Mouse (Mus musculus) thymus, postnatal 4 days (tissue): ENCODE measurements at regions not wholly inside any gene's neighbourhood (a gene's known extent, or its start where the extent isn't known, plus 50 kb on each side); places are given as distances from the start of the nearest gene placed in this dataset.

Source experiments
- DNase-seq: peaks from one replicate; pipeline ENCODE4 v3.0.0; 2021

- no peak for DNase-seq
Measured at GRCm38 (mm10) chr2:171670945-171671547, 372.2 kb downstream of the Cbln4 start.

GRCm38 (mm10) chr2:171668791-171669645, 374.2 kb downstream of the Cbln4 start:
- no peak for DNase-seq

GRCm38 (mm10) chr2:171662571-171662970, 380.7 kb downstream of the Cbln4 start:
- DNase-seq = no peak

GRCm38 (mm10) chr2:171661896-171662511, 381.3 kb downstream of the Cbln4 start:
- DNase-seq = no peak

GRCm38 (mm10) chr2:171657125-171657524, 386.1 kb downstream of the Cbln4 start:
- no peak for DNase-seq

GRCm38 (mm10) chr2:171641730-171642129, 401.5 kb downstream of the Cbln4 start:
- DNase-seq = no peak

GRCm38 (mm10) chr2:171640478-171640877, 402.8 kb downstream of the Cbln4 start:
- DNase-seq = no peak

- no peak for DNase-seq
Measured at GRCm38 (mm10) chr2:171638931-171639330, 404.3 kb downstream of the Cbln4 start.

- no peak for DNase-seq
Measured at GRCm38 (mm10) chr2:171636837-171637236, 406.4 kb downstream of the Cbln4 start.

GRCm38 (mm10) chr2:171633355-171634097, 409.7 kb downstream of the Cbln4 start:
- DNase-seq = no peak

- DNase-seq = no peak
Measured at GRCm38 (mm10) chr2:171630101-171630715, 413.1 kb downstream of the Cbln4 start.

GRCm38 (mm10) chr2:171628182-171628850, 414.9 kb downstream of the Cbln4 start:
- no peak for DNase-seq

GRCm38 (mm10) chr2:171620668-171621067, 422.6 kb downstream of the Cbln4 start:
- no peak for DNase-seq

GRCm38 (mm10) chr2:171620253-171620652, 423.0 kb downstream of the Cbln4 start:
- DNase-seq = no peak

- no peak for DNase-seq
Measured at GRCm38 (mm10) chr2:171618771-171619170, 424.5 kb downstream of the Cbln4 start.

- DNase-seq = no peak
Measured at GRCm38 (mm10) chr2:171618333-171618732, 424.9 kb downstream of the Cbln4 start.

GRCm38 (mm10) chr2:171615462-171615861, 427.8 kb downstream of the Cbln4 start:
- DNase-seq = no peak

- DNase-seq = no peak
Measured at GRCm38 (mm10) chr2:171605064-171605463, 438.2 kb downstream of the Cbln4 start.

GRCm38 (mm10) chr2:171595240-171595639, 448.0 kb downstream of the Cbln4 start:
- no peak for DNase-seq

- DNase-seq = no peak
Measured at GRCm38 (mm10) chr2:171593884-171594283, 449.4 kb downstream of the Cbln4 start.

GRCm38 (mm10) chr2:171592315-171592714, 451.0 kb downstream of the Cbln4 start:
- no peak for DNase-seq

- no peak for DNase-seq
Measured at GRCm38 (mm10) chr2:171588158-171588557, 455.1 kb downstream of the Cbln4 start.
